Mouse (Mus musculus) E14TG2a.4 (cell line): ENCODE measurements at regions not wholly inside any gene's neighbourhood (a gene's known extent, or its start where the extent isn't known, plus 50 kb on each side); places are given as distances from the start of the nearest gene placed in this dataset.
A peak's percentile ranks its signal among the peaks of the same experiment; 100 is the strongest.

Experiments
- H3K27me3 ChIP-seq: 2 replicates; pipeline ENCODE4 v1.6.1; 2014; ENCODE audit warnings: low read length, control low read depth; ENCODE audit not compliant: insufficient read depth
- H3K36me3 ChIP-seq: 2 replicates; pipeline ENCODE4 v1.6.1; 2014; ENCODE audit warnings: low read length, control low read depth; ENCODE audit not compliant: insufficient read depth
- H3K4me1 ChIP-seq: replicated peaks from 2 replicates; pipeline ENCODE4 v1.6.1; 2014; ENCODE audit warnings: low read depth, low read length, control low read depth
- H3K4me3 ChIP-seq: replicated peaks from 2 replicates; pipeline ENCODE4 v1.5.1; 2014; ENCODE audit warnings: mild to moderate bottlenecking, low read length
- H3K9me3 ChIP-seq: 2 replicates; pipeline ENCODE4 v1.6.1; 2014; ENCODE audit warnings: low read length, control low read depth
- CTCF ChIP-seq: conservative IDR thresholded peaks from 2 replicates; pipeline ENCODE4 v1.5.1; 2014; ENCODE audit warnings: low read length
- NANOG ChIP-seq: IDR thresholded peaks from 2 replicates; pipeline ENCODE4 v1.6.1; 2014; ENCODE audit warnings: borderline replicate concordance, low read length, mixed read lengths
- POU5F1 ChIP-seq: IDR thresholded peaks from 2 replicates; pipeline ENCODE4 v1.6.1; 2014; ENCODE audit warnings: low read length, borderline replicate concordance

DNA sequence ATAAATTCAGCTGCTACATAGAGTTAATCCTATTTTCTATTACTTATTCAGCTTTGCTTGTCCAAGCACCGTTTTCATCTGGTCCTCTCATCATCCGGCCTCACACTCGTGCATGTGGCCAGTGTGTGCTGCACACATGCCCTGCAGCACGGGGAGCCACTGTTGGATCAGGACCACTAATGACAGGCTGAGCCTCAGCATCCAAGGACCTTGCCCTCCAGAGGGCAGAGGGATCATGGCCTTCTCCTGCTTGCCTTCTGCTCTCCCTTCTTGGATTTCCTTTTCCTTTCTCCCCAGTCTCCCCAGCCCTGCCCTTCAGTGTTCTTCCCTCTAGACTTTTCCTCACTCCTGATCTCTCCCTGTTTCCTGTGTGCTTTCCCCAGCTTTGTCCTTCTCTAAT is 776.1 kb upstream of the Car8 start:
- no peaks in the 10 kb centered on the region for H3K36me3 ChIP-seq
- H3K27me3 ChIP-seq: peaks cover 7% of the 10 kb centered on the region

DNA sequence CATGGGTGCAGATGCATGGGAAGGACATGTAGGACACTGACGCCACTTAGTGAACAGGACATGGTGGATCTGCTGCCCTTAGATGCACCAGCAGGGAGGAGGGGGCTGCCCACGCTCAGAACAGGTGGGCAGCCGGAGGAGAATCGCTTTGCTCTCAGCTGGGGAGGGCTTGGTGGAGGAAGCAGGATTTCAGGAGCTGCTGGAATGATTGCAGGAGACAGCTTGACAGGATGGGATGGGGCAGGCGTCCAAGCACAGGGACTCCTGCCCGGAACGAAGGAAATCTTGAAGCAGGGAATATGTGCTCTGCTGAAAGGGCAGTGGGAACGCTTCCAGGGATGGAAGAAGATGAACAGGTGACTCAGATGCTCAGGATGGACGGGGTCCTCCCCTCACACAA is 773.9 kb upstream of the Car8 start:
- TF ChIP-seq POU5F1 (no peak), NANOG (no peak), CTCF (no peak)

More for the DNA sequence above, 776.1 kb upstream of the Car8 start:
- H3K9me3 ChIP-seq: no peaks in the 10 kb centered on the region
- TF ChIP-seq NANOG: no peak
- TF ChIP-seq CTCF: no peak
- TF ChIP-seq POU5F1: no peak
- H3K4me1 ChIP-seq: peaks cover 57% of the 10 kb centered on the region
- H3K4me3 ChIP-seq: no peak overlapping the region

GRCm38 (mm10) chr4:9011952-9012351 is 773.1 kb upstream of the Car8 start:
- 0 out of 2 replicates have a peak, but pooled peaks cover 2% of the 10 kb centered on the region for H3K27me3 ChIP-seq
- H3K36me3 ChIP-seq: no peaks in the 10 kb centered on the region
- H3K9me3 ChIP-seq: no peaks in the 10 kb centered on the region
- peaks cover 65% of the 10 kb centered on the region for H3K4me1 ChIP-seq
- TF ChIP-seq CTCF (no peak), POU5F1 (no peak), NANOG (no peak)
- no peak overlapping the region for H3K4me3 ChIP-seq

More for the DNA sequence above, 773.9 kb upstream of the Car8 start:
- peaks cover 65% of the 10 kb centered on the region for H3K4me1 ChIP-seq
- 0 out of 2 replicates have a peak, but pooled peaks cover 2% of the 10 kb centered on the region for H3K27me3 ChIP-seq
- H3K4me3 ChIP-seq: 0 out of 2 replicates have a peak overlapping the region, but pooled peaks have one; percentile 13
- H3K9me3 ChIP-seq: no peaks in the 10 kb centered on the region
- H3K36me3 ChIP-seq: no peaks in the 10 kb centered on the region

GRCm38 (mm10) chr4:9011129-9011518 is 772.3 kb upstream of the Car8 start:
- Histone ChIP-seq H3K36me3 (no peaks in the 10 kb centered on the region), H3K27me3 (0 out of 2 replicates have a peak, but pooled peaks cover 2% of the 10 kb centered on the region), H3K4me1 (peaks cover 65% of the 10 kb centered on the region), H3K9me3 (no peaks in the 10 kb centered on the region), H3K4me3 (no peak overlapping the region)
- TF ChIP-seq POU5F1 (no peak), CTCF (no peak), NANOG (no peak)

- 0 out of 2 replicates have a peak, but pooled peaks cover 2% of the 10 kb centered on the region for H3K27me3 ChIP-seq
- peaks cover 65% of the 10 kb centered on the region for H3K4me1 ChIP-seq
- no peaks in the 10 kb centered on the region for H3K36me3 ChIP-seq
- H3K4me3 ChIP-seq: no peak overlapping the region
- no peaks in the 10 kb centered on the region for H3K9me3 ChIP-seq
- TF ChIP-seq POU5F1 (no peak), CTCF (no peak), NANOG (no peak)
Observed at GRCm38 (mm10) chr4:9010381-9011128, 771.7 kb upstream of the Car8 start.

GRCm38 (mm10) chr4:9009656-9010055 is 770.8 kb upstream of the Car8 start:
- H3K27me3 ChIP-seq: 0 out of 2 replicates have a peak, but pooled peaks cover 2% of the 10 kb centered on the region
- no peak for TF ChIP-seq POU5F1
- no peak for TF ChIP-seq CTCF
- no peak for TF ChIP-seq NANOG
- peaks cover 60% of the 10 kb centered on the region for H3K4me1 ChIP-seq

GRCm38 (mm10) chr4:9005938-9006626 is 767.2 kb upstream of the Car8 start:
- Histone ChIP-seq H3K4me3 (no peak overlapping the region), H3K4me1 (peaks cover 49% of the 10 kb centered on the region), H3K27me3 (no peaks in the 10 kb centered on the region), H3K9me3 (no peaks in the 10 kb centered on the region), H3K36me3 (no peaks in the 10 kb centered on the region)
- no peak for TF ChIP-seq NANOG
- TF ChIP-seq CTCF: no peak
- no peak for TF ChIP-seq POU5F1

More at GRCm38 (mm10) chr4:9009656-9010055, 770.8 kb upstream of the Car8 start:
- Histone ChIP-seq H3K36me3 (no peaks in the 10 kb centered on the region), H3K9me3 (no peaks in the 10 kb centered on the region), H3K4me3 (no peak overlapping the region)

- H3K36me3 ChIP-seq: no peaks in the 10 kb centered on the region
- no peaks in the 10 kb centered on the region for H3K9me3 ChIP-seq
- peaks cover 30% of the 10 kb centered on the region for H3K4me1 ChIP-seq
- H3K27me3 ChIP-seq: no peaks in the 10 kb centered on the region; the same call in 1 of the 2 replicates
- TF ChIP-seq CTCF (no peak), POU5F1 (no peak), NANOG (no peak)
- no peak overlapping the region for H3K4me3 ChIP-seq
Observed at GRCm38 (mm10) chr4:9003891-9004290, 765.0 kb upstream of the Car8 start.
